Mouse (Mus musculus): ENCODE measurements around the gene Msh5.
A peak's percentile ranks its signal among the peaks of the same experiment; 100 is the strongest.

Msh5 gene

DNA sequence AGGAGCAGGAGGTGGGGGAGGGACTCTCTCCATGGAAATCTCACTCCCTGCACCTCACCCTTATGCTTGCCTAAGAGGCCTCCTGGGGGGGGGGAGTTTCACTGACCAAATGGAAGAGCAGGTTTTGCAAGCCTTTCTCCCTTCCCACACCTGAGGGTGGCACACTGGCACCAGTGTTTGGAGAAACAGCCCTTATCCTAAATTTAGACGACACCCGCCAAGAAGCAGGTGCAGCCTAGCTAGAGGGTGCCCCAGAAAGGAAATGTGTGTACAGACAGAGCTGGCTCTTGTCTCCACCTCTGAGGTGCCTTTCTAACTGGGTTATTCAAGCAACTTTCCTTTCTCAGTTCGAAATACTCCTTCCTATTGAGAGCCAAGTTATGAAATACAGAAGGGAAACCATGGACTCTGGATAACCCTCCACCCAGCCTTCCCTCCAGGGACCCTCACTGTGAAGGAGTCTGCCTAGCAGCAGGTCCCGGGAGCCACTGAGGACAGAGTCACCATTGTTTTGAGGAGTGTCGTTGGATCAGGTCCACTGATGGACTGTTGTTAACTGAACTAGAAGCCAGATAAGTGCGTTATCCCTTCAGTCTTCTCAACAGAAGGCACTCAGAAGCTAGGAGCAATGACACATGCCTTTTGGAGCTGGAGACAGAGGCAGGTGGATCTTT, 24.1 kb upstream of the Msh5 start:
- no peak for DNase-seq (ENCODE audit: low spot score in 2 of 2)

DNA sequence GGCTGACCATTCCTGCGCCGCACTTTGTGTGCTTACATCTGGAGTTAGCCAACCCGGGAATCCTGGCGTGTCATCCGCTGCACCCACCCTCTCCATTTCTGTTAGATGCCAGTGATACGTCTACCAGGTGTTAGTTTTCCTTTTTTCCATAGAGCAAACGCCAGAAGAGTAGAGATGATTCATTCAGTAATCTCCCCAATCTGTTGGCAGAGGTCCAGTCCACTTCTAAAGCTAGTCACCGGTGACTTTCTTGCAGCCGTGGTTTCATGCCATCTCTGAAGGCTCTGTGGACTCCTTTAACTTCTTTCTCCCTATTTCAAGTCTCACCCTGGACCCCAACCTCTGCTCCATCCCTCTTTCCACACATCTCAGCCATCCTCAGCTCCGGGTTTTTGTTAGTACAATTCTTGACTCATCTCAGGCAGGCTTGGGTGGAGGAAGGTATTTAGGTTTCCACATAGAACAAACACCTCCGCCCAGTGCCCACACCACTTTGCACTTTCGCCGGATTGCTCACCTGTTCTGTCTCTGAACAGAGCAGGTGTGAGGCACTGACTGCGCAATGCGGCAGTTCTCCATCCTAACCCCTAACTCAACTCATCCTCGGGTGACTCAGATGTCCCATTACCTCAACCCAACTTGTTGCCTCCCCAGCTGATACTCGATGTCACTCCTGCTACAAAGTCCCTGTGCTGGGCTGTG, 21.8 kb upstream of the Msh5 start:
- DNase-seq (ENCODE audit: low spot score in 2 of 2): no peak

DNA sequence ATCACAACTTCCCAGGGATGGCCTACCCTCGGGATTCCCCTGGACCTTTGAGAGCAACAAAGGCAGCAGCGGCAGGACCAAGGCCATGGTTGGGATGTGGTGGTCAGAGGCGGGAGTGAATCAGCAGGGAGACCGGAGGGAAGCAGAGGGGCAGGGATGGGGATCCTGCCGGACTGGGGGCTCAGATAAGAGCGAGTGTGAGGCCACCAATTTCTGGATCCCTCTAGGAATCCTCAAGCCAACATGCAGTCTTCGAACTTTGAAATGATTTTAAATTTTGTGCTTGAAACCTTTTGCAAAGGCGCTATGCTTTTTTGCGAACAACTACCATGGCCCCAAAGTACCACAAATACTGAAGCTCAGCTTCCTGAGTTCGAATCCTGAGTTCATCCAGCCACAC, 19.5 kb upstream of the Msh5 start, which contains the start of gene Mpig6b:
TSS of gene Mpig6b (minus strand) at position 101 of the 400 bp plus-strand sequence.
- DNase-seq (ENCODE audit: low spot score in 2 of 2): no peak

DNA sequence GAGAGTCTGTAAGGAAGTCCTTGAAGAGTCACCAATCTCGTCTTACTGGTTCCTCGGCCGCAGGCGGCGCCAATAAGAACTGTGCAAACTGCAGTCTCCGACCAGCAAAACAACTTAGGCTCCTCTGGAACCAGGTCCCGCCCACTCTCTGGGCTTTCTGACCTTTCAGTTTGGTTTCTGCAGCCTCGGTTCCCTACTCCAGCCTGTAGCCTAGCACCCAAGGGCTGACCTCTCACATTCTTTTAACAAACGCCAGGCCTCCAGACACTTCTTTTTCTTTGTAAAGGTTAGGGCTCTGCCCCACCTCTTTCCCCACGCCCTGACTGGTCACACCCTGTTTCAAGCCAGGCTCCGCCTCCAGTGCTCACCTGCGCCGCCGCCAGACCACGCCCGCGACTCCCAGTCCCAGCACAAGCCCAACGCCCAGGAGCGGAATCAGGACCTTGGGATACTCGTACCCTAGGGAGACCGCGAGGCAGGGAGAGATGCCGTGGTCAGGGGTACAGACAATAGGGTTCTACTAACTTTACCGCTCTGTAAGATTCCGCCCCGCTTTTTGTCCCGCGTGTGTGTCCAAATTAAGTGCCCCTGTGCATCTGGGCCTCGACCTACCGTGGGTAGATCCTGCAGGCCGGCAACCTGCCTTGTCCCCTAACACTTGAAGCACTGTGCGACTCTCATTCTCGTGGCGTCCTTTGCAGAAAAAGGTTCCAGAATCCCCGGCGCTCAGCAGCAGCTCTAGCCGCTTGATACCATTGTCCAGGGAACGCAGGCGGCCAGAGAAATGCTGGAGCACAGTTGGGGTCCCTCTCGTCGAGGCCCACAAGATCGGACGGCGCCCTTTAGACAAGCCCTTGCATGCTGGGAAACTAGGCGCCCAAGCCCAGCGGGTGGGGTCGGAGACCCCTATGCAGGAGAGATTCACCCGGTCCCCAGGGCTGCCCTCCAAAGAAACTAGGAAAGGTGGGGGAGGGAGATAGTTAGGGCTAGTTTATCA, 18.7 kb upstream of the Msh5 start, which contains the start of gene Ly6g6c:
TSS of gene Ly6g6c (plus strand) at position 438 of the 997 bp plus-strand sequence.
- peak in 1 of 2 experiments; percentile 37 for DNase-seq (ENCODE audit: low spot score in 2 of 2)

DNA sequence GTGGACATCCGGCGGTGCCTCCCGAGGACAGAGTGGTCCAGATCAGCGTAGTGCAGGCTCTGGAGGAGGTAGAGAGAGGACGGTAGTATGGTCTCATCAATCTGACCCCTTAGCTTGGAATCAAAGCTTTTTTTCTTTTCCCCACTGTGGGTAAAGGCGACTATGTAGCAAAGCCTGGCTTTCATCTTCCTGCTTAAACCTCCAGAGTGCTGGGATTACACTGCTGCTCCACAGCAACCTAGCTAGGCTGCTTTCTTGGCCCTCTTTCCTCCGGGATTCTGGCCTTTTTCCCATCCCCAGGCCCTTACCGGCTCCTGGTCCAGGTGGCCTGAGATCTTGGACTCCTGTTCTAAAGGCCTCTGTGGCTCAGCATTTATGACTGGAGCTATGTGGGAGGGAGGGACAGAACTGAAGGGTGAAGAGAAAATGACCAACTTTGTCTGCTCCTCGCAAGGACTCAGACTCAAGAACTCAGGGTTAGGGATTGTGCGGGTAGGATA, 17.9 kb upstream of the Msh5 start:
- no peak for DNase-seq (ENCODE audit: low spot score in 2 of 2)

DNA sequence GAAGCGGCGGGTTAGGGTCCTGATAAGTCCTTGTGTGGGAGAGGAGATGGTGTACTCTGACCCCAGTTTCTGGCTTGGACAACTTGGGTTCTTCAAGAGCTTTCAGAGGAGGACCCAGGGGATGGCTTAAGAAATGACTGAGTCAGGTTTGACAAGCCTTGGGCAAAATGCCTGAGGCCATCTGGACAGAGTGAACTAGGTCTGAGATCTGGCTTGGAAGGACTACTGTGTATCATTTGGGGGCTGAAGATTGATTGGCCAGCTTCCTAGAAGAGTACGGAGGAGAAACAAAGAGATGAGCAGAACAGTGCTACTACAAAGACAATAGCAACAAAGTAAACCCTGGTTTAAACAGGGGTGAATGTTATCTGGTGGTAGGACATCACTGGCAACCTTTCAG, 16.9 kb upstream of the Msh5 start:
- no peak for DNase-seq (ENCODE audit: low spot score in 2 of 2)

DNA sequence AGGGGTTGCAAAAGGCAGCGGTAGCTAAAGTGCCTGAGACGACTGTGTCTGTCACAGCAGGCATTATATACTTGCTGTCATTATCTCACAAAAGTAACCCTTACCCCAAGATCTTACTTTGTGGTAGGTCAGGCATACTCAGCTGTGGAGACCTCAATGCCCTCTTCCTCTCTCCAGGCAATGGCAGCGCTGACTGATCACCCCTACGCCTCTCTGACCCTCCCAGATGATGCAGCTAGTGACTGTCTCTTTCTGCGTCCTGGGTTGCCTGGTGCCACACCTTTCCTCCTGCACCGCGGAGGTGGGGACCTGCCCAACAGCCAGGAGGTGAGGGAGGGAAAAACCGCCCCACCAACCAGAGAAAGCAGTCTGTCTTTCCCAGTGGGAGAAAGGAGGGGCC, 14.8 kb upstream of the Msh5 start:
- no peak for DNase-seq (ENCODE audit: low spot score in 2 of 2)

DNA sequence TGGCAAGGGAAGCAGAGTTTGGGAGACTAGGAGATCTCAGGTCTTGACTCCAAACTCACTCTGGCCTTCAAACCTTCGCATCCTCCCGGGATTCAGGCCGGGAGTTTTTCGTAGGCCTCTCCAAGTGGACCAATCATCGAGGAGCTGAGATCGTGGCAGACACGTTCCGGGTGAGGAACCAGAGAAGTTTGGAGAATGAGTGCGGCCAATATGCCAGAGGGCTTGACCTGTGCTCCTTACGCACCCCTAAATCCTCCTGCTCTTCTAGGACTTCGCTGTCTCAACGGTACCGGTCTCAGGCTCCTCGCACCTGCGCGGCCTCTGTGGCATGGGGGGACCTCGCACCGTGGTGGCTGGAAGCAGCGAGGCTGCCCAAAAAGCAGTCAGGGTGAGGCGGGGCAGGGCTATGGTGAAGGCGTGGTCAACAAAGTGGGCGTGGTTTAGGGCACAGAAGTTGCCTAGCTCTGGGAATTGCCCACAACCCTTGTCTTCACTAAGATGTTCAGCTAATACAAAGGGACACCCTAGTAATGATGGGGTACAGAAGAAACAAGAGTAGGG, 14.3 kb upstream of the Msh5 start:
- peak; percentile 54 to 70 for DNase-seq (ENCODE audit: low spot score in 2 of 2)

DNA sequence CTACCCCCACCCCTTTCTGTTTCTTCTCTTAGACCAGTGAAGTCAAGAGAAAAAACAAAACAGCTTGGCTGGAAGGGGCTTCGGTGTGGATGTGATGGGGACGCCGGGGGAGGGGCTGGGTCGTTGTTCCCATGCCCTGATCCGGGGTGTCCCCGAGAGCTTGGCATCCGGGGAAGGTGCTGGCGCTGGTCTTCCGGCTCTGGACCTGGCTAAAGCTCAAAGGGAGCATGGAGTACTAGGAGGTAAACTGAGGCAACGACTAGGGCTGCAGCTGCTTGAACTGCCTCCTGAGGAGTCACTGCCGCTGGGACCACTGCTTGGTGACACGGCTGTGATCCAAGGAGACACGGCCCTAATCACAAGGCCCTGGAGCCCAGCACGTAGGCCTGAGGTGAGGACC, 13.5 kb upstream of the Msh5 start:
- no peak for DNase-seq (ENCODE audit: low spot score in 2 of 2)

DNA sequence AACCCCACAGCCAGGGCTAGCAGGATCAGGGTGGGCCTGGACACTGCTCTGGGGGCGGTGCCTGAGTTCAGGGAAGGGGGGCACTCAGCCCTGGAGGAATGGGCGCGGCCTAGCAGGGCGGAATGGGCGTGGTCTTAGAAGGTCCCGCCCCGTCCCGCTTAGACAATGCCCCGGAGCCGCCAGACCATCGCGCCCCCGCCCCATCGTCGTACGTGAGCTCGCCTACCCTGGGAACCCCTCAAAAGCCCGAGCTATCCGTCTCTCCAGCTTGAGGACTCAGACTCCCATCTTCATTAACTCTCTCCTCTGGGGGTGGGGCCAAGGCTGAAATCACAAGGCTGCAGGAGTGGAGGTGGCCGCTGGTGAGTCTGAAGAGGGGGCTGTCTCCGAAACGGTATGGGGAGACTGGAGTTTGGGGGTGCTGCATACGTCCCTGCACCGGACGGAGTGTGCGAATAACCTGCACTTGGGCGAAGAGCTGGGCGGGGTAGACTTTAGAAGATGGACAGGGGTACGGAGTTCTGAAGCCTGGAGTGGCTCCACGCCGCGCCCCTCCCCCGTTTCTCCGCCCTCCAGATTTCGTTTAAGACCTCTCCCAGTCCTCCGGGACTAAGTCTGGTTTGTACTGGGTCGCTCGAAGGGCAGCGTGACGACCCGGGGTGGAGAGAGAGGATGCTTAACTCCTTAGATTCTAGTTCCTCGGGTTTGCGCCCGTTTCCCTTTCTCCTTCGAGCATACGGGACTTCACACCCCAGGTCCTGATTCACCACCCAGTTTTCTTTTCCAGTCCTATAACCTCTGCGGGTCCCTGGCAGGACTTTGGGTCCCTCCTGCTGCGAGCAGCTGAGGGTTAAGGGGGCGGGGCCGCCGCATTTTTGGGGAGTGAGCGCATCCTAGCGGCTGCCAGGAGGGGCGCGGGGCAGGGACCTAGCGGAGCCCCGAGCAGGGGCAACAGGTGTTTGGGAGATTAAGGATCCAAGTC, 12.7 kb upstream of the Msh5 start, which contains the start of gene Ddah2:
TSS of gene Ddah2 (plus strand) at position 125 of the 982 bp plus-strand sequence.
- peak; percentile 88 to 95 for DNase-seq (ENCODE audit: low spot score in 2 of 2)

DNA sequence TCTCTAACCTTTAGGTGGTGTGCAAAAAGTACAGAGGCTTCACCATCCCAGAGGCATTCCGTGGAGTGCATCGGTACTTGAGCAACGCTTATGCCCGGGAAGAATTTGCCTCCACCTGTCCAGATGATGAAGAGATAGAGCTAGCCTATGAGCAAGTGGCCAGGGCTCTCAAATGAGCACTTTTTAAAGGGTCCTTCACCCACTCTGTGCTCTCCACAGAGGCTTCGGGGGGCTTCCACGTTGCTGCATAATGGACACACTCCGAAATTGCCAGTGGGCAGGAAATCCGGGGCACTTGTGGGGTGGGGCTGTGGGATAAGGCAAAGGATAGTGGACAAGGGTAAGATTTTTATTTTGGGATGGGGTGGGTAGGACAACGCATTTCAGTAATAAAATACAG, 11.8 kb upstream of the Msh5 start:
- DNase-seq (ENCODE audit: low spot score in 2 of 2): no peak

DNA sequence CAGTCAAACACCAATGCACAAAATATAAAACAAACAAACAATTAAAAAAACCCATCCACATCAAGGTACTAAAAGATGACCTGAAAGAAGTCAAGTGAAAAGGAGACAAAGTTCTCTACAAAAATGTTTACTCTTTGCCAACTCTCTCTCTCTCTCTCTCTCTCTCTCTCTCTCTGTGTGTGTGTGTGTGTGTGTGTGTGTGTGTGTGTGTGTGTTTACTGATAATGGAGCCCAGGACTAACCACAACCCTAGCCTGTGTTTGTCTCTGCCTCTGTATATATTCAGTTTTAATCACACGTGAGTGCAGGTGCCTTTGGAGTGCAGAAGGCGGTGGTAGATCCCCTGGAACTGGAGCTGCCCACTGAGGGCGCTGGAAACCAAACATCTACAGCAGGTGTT, 10.5 kb upstream of the Msh5 start:
- DNase-seq (ENCODE audit: low spot score in 2 of 2): no peak

DNA sequence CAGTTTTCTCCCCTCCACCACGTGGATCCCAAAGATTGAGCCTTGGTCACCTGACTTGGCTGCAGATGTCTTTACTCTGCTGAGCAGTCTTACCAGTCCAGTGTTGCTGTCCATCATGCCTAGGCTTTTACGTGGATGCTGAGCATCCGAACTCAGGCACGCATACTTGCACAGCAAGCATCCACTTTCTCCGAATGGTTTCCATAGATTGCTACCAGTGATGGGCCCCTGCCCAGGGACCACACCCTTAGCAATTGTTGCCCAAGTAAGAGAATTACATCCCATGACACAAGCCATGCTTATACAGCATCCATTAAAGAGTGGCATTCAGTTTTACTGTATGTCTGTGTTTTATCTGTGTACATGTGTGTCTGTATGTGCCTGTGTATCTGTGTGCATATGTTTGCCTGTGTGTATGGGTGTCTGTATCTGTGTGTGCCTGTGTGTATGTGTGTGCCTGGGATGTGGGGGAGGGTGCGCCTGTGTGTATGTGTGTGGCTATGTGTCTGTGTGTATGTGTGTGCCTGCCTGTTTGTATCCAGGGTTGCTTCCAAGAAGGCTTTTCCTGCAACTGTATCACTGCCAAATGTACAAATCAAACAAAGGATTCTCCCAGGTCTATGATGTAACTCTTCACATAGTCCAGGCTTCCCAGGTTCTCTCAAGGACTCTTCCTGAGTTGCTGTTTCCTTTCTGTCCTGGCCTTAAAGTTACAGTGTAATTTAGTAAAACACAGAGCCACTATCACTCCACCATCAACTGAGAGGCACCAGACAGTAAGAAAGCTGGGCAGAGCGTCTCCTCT, 9.3 kb upstream of the Msh5 start:
- no peak for DNase-seq (ENCODE audit: low spot score in 2 of 2)

DNA sequence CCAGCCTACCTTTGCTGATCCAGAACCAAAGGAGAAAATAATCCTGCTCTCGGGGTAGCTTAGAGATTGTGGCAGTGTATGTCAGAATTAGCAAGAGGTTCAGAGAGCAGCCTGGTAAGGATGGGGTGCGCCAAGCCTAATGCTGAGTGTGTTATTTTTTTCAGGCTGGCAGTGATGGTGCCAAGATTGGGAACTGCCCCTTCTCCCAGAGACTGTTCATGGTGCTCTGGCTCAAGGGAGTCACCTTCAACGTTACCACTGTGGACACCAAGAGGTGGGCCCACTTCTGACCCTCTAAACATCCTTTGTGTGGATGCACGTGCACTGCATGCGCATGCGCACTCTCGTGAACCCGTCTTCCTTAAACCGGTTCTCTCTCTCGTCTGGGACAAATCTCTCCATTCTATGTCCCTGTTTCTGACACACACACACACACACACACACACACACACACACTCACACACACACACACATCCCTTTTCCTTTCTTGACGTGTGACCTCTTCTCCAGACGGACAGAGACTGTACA, 5.8 kb upstream of the Msh5 start:
- DNase-seq (ENCODE audit: low spot score in 2 of 2): no peak

DNA sequence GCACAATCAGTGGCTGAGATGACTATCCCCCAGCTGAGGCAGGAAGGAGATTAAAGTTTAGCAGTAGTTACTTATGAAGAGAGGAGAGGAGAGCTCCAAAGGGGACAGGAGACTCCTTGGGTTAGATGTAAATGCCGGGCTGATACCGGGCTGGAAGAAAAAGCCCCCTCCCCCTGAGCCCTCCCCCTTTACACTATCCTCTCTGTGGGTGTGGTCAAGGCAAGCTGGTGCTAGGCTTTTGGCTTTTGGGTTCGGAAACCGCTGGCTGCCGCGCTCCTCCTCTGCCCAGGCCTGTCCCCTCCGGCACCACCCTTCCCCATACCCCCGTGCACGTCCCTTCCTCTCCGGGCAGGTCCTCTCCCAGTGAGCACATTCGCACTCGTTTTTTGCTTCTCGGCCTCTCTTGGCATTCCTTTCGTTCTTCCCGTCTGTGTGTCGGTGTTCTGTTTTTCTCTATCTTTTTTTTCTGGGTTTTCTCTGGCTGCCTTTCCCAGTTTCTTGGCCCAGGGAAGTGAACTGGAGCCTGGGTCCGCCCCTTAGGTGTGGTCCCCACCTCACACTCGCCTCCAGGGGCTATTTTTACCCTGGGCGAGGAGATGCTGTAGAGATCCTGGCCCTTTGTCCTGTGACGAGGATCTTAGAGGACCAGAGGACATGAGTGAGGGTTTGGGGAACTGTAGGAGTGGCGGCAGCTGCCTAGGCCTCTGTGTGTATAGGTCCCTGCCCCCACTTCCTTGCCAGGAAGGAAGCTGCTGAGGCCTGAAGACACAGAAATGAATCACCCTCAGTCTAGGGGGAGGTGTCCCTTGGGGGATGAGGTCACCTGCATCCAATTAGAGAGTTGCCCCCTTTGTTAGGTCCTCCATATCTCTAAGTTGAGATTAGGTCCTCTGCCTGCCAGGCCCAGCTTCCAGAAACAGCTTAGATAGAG, 4.9 kb upstream of the Msh5 start:
- peak; percentile 70 to 85 for DNase-seq (ENCODE audit: low spot score in 2 of 2)

DNA sequence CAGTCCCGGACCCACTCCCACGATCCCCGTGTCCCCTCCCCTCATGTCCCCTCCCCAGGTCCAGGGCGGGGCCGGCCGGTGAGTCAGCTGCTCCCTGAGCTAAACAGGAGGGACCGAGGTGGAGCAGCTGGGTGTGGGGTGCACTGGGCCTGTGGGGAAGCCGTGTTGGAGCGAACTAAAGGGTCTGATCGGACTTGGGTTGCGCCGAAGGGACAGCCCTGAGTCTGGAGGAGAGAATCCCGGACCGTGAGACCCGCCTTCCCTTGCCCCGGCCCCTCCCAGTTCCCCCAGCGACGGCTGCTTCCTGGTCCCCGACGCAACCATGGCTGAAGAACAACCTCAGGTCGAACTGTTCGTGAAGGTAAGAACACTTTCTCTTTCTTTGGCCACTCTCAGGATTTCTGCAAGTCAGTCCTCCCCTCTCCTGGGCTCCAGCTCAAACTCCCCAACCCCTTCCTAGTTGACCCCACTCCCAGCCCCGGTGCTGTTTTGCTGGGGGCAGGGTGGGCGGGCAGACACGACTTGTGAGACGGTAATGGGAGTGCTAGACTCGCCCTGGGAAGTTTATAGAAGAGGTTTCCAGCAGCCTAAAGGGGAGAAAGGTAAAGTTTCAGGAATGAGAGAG, 3.7 kb upstream of the Msh5 start:
- DNase-seq (ENCODE audit: low spot score in 2 of 2): peak; percentile 82 to 90

DNA sequence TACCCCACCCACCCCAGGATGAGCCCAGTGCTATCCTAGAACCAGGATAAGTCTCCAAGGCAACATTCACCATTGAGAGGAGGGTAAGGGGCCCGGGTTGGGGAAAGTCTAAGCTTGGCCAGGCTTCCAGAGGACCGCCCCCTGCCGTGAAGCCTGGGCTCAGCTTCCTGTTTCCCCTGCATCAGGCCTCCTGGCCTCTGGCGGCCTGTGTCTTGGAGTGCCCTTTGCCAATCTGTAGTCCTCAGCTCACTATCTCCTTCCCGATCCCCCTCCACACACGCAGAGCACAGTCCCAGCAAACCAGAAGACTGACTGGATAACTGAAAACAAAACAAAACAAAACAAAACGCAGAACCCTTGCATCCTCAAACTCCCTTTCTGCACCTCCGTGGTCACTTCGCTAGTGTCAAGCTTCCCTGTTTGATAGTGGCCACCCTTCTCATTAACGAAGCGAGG, 3.0 kb upstream of the Msh5 start, which contains the start of gene Clic1:
TSS of gene Clic1 (plus strand) at position 406 of the 456 bp plus-strand sequence.
- DNase-seq (ENCODE audit: low spot score in 2 of 2): peak; percentile 70 to 82

Data from spleen, postnatal 4 days (tissue).